Mouse (Mus musculus) stomach, embryonic 16.5 days (tissue): ENCODE data around the gene Far1. TPM values are rescaled to one million over a fixed set of nuclear protein-coding genes. Genes with fewer than 3 reads are reported as not detected.
A peak's percentile ranks its signal among the peaks of the same experiment; 100 is the strongest.

ENCODE experiments used
- ATAC-seq: fragments of 200-750 bp; cut with Nextera tagmentation; 2 replicates; pipeline ENCODE4 v1.8.0; 2017; ENCODE audit warnings: moderate number of reproducible peaks, moderate TSS enrichment; ENCODE audit not compliant: insufficient read depth, low FRiP score
- H3K27ac ChIP-seq: fragments of 300-500 bp; sonication (generic); 2 replicates; pipeline ENCODE4 v1.5.1; 2014; ENCODE audit warnings: low read length
- H3K27me3 ChIP-seq: fragments of 300-500 bp; sonication (generic); 2 replicates; pipeline ENCODE4 v1.6.1; 2014; ENCODE audit warnings: low read length, control low read depth, mixed read lengths; ENCODE audit not compliant: control insufficient read depth, insufficient read depth
- H3K36me3 ChIP-seq: fragments of 300-500 bp; sonication (generic); 2 replicates; pipeline ENCODE4 v1.6.1; 2014; ENCODE audit warnings: low read length; ENCODE audit not compliant: control insufficient read depth, insufficient read depth
- H3K4me1 ChIP-seq: fragments of 300-500 bp; sonication (generic); 2 replicates; pipeline ENCODE4 v1.6.1; 2014; ENCODE audit warnings: low read length, control low read depth, mixed read lengths; ENCODE audit not compliant: control insufficient read depth, insufficient read depth
- H3K4me2 ChIP-seq: fragments of 300-500 bp; sonication (generic); 2 replicates; pipeline ENCODE4 v1.6.1; 2014; ENCODE audit warnings: low read depth, low read length, mixed read lengths
- H3K4me3 ChIP-seq: fragments of 300-500 bp; sonication (generic); replicated peaks from 2 replicates; pipeline ENCODE4 v1.5.1; 2014; ENCODE audit warnings: mild to moderate bottlenecking, low read length
- H3K9ac ChIP-seq: fragments of 300-500 bp; sonication (generic); 2 replicates; pipeline ENCODE4 v1.6.1; 2014; ENCODE audit warnings: low read length
- H3K9me3 ChIP-seq: fragments of 300-500 bp; sonication (generic); replicated peaks from 2 replicates; pipeline ENCODE4 v1.6.1; 2016; ENCODE audit warnings: low read length, control low read depth; ENCODE audit not compliant: control insufficient read depth
- WGBS: fragments of 180-500 bp; shearing (Covaris S2); extraction: QIAGEN DNeasy Blood & Tissue Kit; methylation state at CpG from one replicate; pipeline ENCODE4 v1.1.7; 2014; 5-methylcytosine and 5-hydroxymethylcytosine counted together
- polyA plus RNA-seq: library from polyadenylated mRNA; unstranded; fragments of >200 nt; fragmentation: Nextera tagmentation; extraction: Ambion mirVana; gene quantifications from 2 replicates; pipeline ENCODE4 v1.2.1, GENCODE M21; 2015

The Far1 gene
- polyA plus RNA-seq, result 120 and 130 TPM in 2 replicates

DNA sequence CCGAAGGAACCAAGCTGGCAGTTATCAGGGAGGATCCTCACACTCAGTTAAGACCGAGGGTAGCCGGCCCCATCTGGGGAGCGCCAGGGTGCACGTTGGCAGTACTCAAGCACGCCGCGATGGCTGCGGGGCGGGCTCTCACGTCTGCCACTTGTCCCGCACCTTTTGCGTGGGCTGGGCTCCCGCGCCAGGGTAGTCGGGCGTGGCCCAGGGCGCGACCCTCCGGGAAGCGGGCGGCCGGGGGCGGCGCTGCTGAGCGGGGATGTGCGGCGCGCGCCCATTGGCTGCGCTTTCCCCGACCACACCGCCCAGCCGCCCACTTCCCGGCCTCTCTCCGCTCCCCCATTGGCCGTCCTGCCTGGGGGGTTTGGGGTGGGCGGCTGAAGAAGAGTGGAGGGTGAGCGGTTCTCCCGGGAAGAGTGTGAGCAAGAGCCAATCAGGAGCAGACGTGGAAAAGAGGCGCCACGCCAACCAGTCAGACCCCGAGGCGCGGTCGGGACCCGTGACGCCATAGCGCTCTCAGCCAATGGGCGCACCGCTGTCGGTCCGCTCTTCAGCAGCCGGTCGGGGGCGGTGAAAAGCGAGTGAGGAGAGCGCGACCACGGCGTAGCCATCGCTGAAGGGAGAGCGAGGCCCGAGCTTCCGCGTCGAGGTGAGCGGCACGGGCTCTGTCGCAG, at the start of gene Far1:
Gene Far1, plus strand, starts transcription at position 549 of the 677 bp plus-strand sequence.
- peak; percentile 98 for ATAC-seq
- under 1% methylated on average over 71 of the region's 71 CpGs for WGBS
- H3K4me3 ChIP-seq, result peak within 1 kb of the TSS; percentile 84
- H3K9ac ChIP-seq, result peak within 1 kb of the TSS; percentile 94
- H3K36me3 ChIP-seq, result no peaks in the 10 kb centered on the region
- peak within 1 kb of the TSS; percentile 96 for H3K27ac ChIP-seq
- peaks cover 13% of the 10 kb centered on the region for H3K4me1 ChIP-seq
- H3K27me3 ChIP-seq, result no peaks in the 10 kb centered on the region
- H3K9me3 ChIP-seq, result no peaks in the 10 kb centered on the region
- peak within 1 kb of the TSS; percentile 79 for H3K4me2 ChIP-seq

DNA sequence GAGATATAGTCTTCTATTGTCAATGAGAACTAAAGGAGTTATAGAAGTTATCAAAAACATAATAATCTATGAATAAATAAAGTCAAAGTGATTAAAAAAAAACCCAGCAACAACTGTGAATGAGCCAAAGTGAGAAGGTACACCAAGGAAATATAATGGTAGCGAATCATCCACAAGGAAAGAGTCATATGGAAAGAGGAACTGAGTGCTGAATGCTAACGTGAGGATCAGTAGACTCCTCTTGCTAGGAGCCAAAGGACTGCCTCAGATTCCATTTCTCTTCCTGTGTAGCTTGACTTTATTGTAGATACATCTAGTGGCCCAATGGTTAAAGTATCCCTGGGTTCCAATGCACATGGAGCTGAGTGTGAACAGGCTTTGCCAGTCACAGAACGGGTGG, 45.3 kb upstream of the Far1 start:
- 83% methylated on average over 3 of the region's 3 CpGs for WGBS
- no peaks in the 10 kb centered on the region for H3K9me3 ChIP-seq
- no peak for ATAC-seq

GRCm38 (mm10) chr7:113470671-113471070, 43.0 kb upstream of the Far1 start:
- Histone ChIP-seq H3K36me3 (no peaks in the 10 kb centered on the region), H3K4me3 (no peak overlapping the region), H3K4me2 (no peak overlapping the region), H3K27me3 (no peaks in the 10 kb centered on the region), H3K9me3 (no peaks in the 10 kb centered on the region), H3K27ac (no peak overlapping the region), H3K9ac (no peak overlapping the region), H3K4me1 (no peaks in the 10 kb centered on the region)
- 73% methylated on average over 2 of the region's 2 CpGs for WGBS
- no peak for ATAC-seq

More for the DNA sequence above, 45.3 kb upstream of the Far1 start:
- H3K4me3 ChIP-seq, result no peak overlapping the region
- no peaks in the 10 kb centered on the region for H3K36me3 ChIP-seq
- no peaks in the 10 kb centered on the region for H3K4me1 ChIP-seq
- H3K27ac ChIP-seq, result no peak overlapping the region
- no peak overlapping the region for H3K4me2 ChIP-seq
- H3K27me3 ChIP-seq, result no peaks in the 10 kb centered on the region
- H3K9ac ChIP-seq, result no peak overlapping the region

- Histone ChIP-seq H3K36me3 (no peaks in the 10 kb centered on the region), H3K9me3 (no peaks in the 10 kb centered on the region), H3K9ac (no peak overlapping the region), H3K4me3 (no peak overlapping the region), H3K27ac (no peak overlapping the region), H3K27me3 (no peaks in the 10 kb centered on the region), H3K4me2 (no peak overlapping the region), H3K4me1 (no peaks in the 10 kb centered on the region)
- WGBS, result 85% methylated on average over 1 of the region's 1 CpGs
- no peak for ATAC-seq
Observed at GRCm38 (mm10) chr7:113471653-113472052, 42.0 kb upstream of the Far1 start.

- no peaks in the 10 kb centered on the region for H3K27me3 ChIP-seq
- no peaks in the 10 kb centered on the region for H3K9me3 ChIP-seq
- no peak overlapping the region for H3K4me2 ChIP-seq
- ATAC-seq, result no peak
- no peak overlapping the region; the same call in 1 of the 2 replicates for H3K27ac ChIP-seq
- no peak overlapping the region for H3K9ac ChIP-seq
- WGBS, result 41% methylated on average over 2 of the region's 2 CpGs
- H3K4me1 ChIP-seq, result peaks cover 7% of the 10 kb centered on the region; the same call in 1 of the 2 replicates
- H3K4me3 ChIP-seq, result no peak overlapping the region
- H3K36me3 ChIP-seq, result no peaks in the 10 kb centered on the region
Observed at GRCm38 (mm10) chr7:113495792-113496191, 17.8 kb upstream of the Far1 start.

DNA sequence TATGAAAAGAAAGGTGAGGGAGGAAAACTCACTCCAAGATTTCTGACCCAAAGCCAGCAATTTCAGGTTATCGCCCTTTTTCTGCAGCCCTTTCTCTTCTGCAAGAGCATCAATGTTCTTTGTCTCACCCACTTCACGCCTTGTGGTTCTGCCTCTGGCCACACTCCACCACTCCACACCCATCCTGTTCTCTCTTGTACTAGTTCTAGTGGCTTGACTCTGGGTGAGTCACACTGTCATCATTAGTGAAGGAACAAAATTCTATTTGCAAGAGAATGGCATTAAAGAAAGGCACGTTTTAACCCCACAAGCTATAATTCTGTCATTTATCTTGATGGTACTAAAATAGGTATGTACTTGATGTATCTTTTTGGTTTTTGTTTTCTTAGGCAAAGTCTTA, 15.2 kb upstream of the Far1 start:
- Histone ChIP-seq H3K4me2 (no peak overlapping the region), H3K4me3 (no peak overlapping the region), H3K36me3 (no peaks in the 10 kb centered on the region), H3K9me3 (no peaks in the 10 kb centered on the region), H3K27ac (no peak overlapping the region), H3K27me3 (no peaks in the 10 kb centered on the region), H3K4me1 (peaks cover 7% of the 10 kb centered on the region; the same call in 1 of the 2 replicates), H3K9ac (no peak overlapping the region)
- WGBS, result 75% methylated on average over 3 of the region's 3 CpGs
- ATAC-seq, result no peak

DNA sequence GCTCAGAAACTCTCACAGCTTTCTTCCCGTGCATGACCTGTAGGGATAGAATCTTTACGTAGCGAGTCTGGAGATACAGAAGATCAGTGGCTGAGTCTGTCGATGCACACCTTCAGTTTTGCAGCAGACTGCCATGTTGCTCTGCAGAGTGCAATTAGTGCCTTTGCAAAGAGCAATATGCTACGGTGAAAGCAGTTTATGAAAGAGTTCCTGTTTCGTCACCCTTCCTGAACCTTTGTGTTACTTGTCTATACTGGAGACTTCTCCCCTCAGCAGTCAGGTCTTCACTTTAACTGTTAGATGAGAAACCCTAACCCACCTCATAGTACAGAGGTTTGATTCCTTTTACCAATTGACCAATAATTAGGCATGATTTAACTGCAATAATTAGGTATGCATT, 13.8 kb upstream of the Far1 start:
- Histone ChIP-seq H3K9me3 (no peaks in the 10 kb centered on the region), H3K4me2 (no peak overlapping the region), H3K27ac (no peak overlapping the region), H3K27me3 (no peaks in the 10 kb centered on the region), H3K36me3 (no peaks in the 10 kb centered on the region), H3K4me3 (no peak overlapping the region), H3K4me1 (peaks cover 7% of the 10 kb centered on the region; the same call in 1 of the 2 replicates), H3K9ac (no peak overlapping the region)
- no peak for ATAC-seq
- 68% methylated on average over 6 of the region's 6 CpGs for WGBS

DNA sequence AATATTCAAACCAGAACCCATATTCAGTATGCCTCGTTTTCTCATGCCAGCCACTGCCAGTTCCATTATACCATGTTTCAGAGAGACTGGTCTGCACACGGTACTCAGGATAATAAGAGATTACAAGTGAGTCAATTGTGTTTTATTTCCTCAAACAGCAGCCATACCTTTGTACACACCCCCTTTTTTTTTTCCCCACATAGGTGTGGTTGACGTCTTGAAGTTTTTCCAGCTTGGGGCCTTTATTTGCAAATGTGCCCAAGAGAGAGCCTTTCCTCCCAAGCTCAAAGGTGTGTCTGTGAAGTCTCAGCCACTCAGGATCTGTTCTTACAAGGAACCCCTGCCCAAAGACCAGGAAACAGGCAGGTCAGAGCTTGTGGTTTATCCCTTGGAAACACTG, 11.2 kb upstream of the Far1 start:
- WGBS, result 48% methylated on average over 3 of the region's 3 CpGs
- Histone ChIP-seq H3K27ac (peak overlapping the region; percentile 82), H3K9me3 (no peaks in the 10 kb centered on the region), H3K4me1 (peaks cover 2% of the 10 kb centered on the region; the same call in 1 of the 2 replicates), H3K4me2 (0 out of 2 replicates have a peak overlapping the region, but pooled peaks have one; percentile 19), H3K27me3 (no peaks in the 10 kb centered on the region), H3K4me3 (no peak overlapping the region), H3K36me3 (no peaks in the 10 kb centered on the region), H3K9ac (no peak overlapping the region)
- peak; percentile 83; the same call in 1 of the 2 replicates for ATAC-seq

GRCm38 (mm10) chr7:113505047-113505446, 8.6 kb upstream of the Far1 start:
- H3K27ac ChIP-seq, result no peak overlapping the region
- no peaks in the 10 kb centered on the region for H3K9me3 ChIP-seq
- ATAC-seq, result no peak
- no peaks in the 10 kb centered on the region for H3K27me3 ChIP-seq
- WGBS, result 58% methylated on average over 5 of the region's 5 CpGs
- H3K4me1 ChIP-seq, result no peaks in the 10 kb centered on the region
- H3K9ac ChIP-seq, result no peak overlapping the region
- H3K4me3 ChIP-seq, result no peak overlapping the region
- no peak overlapping the region for H3K4me2 ChIP-seq
- H3K36me3 ChIP-seq, result no peaks in the 10 kb centered on the region
